Mouse (Mus musculus) erythroblast, embryonic 14.5 days (primary cell): ENCODE measurements around the gene Mogat2. TPM values are rescaled to one million over a fixed set of nuclear protein-coding genes. Genes with fewer than 3 reads are reported as not detected.

ENCODE experiments used
- H3K27me3 ChIP-seq: 2 replicates; pipeline ENCODE4 v1.6.1; 2012; ENCODE audit warnings: inconsistent platforms; ENCODE audit not compliant: control insufficient read depth
- H3K36me3 ChIP-seq: 2 replicates; pipeline ENCODE4 v1.6.1; 2012; ENCODE audit warnings: mild to moderate bottlenecking, inconsistent platforms; ENCODE audit not compliant: control insufficient read depth
- H3K4me1 ChIP-seq: 2 replicates; pipeline ENCODE4 v1.6.1; 2012; ENCODE audit warnings: inconsistent platforms; ENCODE audit not compliant: control insufficient read depth
- H3K4me3 ChIP-seq: replicated peaks from 2 replicates; pipeline ENCODE3; 2012; ENCODE audit warnings: moderate library complexity, mild to moderate bottlenecking, inconsistent platforms
- H3K9me3 ChIP-seq: 2 replicates; pipeline ENCODE4 v1.6.1; 2012; ENCODE audit warnings: low read length, inconsistent platforms, mixed read lengths; ENCODE audit not compliant: control insufficient read depth
- GATA1 ChIP-seq: IDR thresholded peaks from 2 replicates; pipeline ENCODE4 v1.6.1; 2012; ENCODE audit warnings: low read length, inconsistent platforms, mixed read lengths
- TAL1 ChIP-seq: IDR thresholded peaks from 3 replicates; pipeline ENCODE4 v1.6.1; 2012; ENCODE audit warnings: low read length, inconsistent platforms, mixed read lengths
- polyA plus RNA-seq: library from polyadenylated mRNA; stranded (reverse); fragments of >175 nt; gene quantifications from 2 replicates; pipeline ENCODE4 v1.2.3, GENCODE M21; 2012

The Mogat2 gene
- polyA plus RNA-seq, 1 experiment, result not detected

- Histone ChIP-seq H3K4me3 (no peak overlapping the region), H3K27me3 (no peaks in the 10 kb centered on the region), H3K36me3 (no peaks in the 10 kb centered on the region), H3K4me1 (no peaks in the 10 kb centered on the region), H3K9me3 (no peaks in the 10 kb centered on the region)
- TF ChIP-seq GATA1, result no peak
- TF ChIP-seq TAL1, result no peak
Observed at GRCm38 (mm10) chr7:99213056-99213455, 25.4 kb downstream of the Mogat2 start.

- Histone ChIP-seq H3K4me3 (no peak overlapping the region), H3K4me1 (no peaks in the 10 kb centered on the region), H3K36me3 (no peaks in the 10 kb centered on the region), H3K27me3 (no peaks in the 10 kb centered on the region), H3K9me3 (no peaks in the 10 kb centered on the region)
- TF ChIP-seq GATA1, result no peak
- no peak for TF ChIP-seq TAL1
Observed at GRCm38 (mm10) chr7:99208704-99209103, 29.7 kb downstream of the Mogat2 start.

- H3K4me1 ChIP-seq, result no peaks in the 10 kb centered on the region
- H3K4me3 ChIP-seq, result no peak overlapping the region
- no peaks in the 10 kb centered on the region for H3K27me3 ChIP-seq
- no peaks in the 10 kb centered on the region for H3K9me3 ChIP-seq
- no peak for TF ChIP-seq GATA1
- TF ChIP-seq TAL1, result no peak
- H3K36me3 ChIP-seq, result no peaks in the 10 kb centered on the region
Observed at GRCm38 (mm10) chr7:99206364-99206763, 32.1 kb downstream of the Mogat2 start.

- TF ChIP-seq TAL1 (no peak), GATA1 (no peak)
- H3K4me3 ChIP-seq, result no peak overlapping the region
Observed at GRCm38 (mm10) chr7:99202163-99202562, 36.3 kb downstream of the Mogat2 start.

GRCm38 (mm10) chr7:99200290-99200689, 38.1 kb downstream of the Mogat2 start:
- no peak overlapping the region for H3K4me3 ChIP-seq

More at GRCm38 (mm10) chr7:99202163-99202562, 36.3 kb downstream of the Mogat2 start:
- Histone ChIP-seq H3K36me3 (no peaks in the 10 kb centered on the region), H3K9me3 (no peaks in the 10 kb centered on the region), H3K4me1 (no peaks in the 10 kb centered on the region), H3K27me3 (no peaks in the 10 kb centered on the region)

GRCm38 (mm10) chr7:99199451-99200175, 38.8 kb downstream of the Mogat2 start:
- no peaks in the 10 kb centered on the region for H3K9me3 ChIP-seq
- H3K27me3 ChIP-seq, result no peaks in the 10 kb centered on the region
- H3K36me3 ChIP-seq, result no peaks in the 10 kb centered on the region
- TF ChIP-seq GATA1, result no peak
- no peak for TF ChIP-seq TAL1
- H3K4me1 ChIP-seq, result no peaks in the 10 kb centered on the region
- no peak overlapping the region for H3K4me3 ChIP-seq

More at GRCm38 (mm10) chr7:99200290-99200689, 38.1 kb downstream of the Mogat2 start:
- Histone ChIP-seq H3K36me3 (no peaks in the 10 kb centered on the region), H3K9me3 (no peaks in the 10 kb centered on the region), H3K4me1 (no peaks in the 10 kb centered on the region), H3K27me3 (no peaks in the 10 kb centered on the region)
- TF ChIP-seq GATA1 (no peak), TAL1 (no peak)

- no peaks in the 10 kb centered on the region for H3K27me3 ChIP-seq
- H3K4me1 ChIP-seq, result no peaks in the 10 kb centered on the region
- no peaks in the 10 kb centered on the region for H3K9me3 ChIP-seq
- no peaks in the 10 kb centered on the region for H3K36me3 ChIP-seq
- TF ChIP-seq GATA1, result no peak
- no peak for TF ChIP-seq TAL1
- H3K4me3 ChIP-seq, result no peak overlapping the region
Observed at GRCm38 (mm10) chr7:99198811-99199210, 39.6 kb downstream of the Mogat2 start.

GRCm38 (mm10) chr7:99194511-99194910, 43.9 kb downstream of the Mogat2 start:
- no peaks in the 10 kb centered on the region for H3K27me3 ChIP-seq

GRCm38 (mm10) chr7:99193926-99194325, 44.5 kb downstream of the Mogat2 start:
- Histone ChIP-seq H3K9me3 (no peaks in the 10 kb centered on the region), H3K27me3 (no peaks in the 10 kb centered on the region), H3K4me3 (no peak overlapping the region), H3K4me1 (no peaks in the 10 kb centered on the region), H3K36me3 (no peaks in the 10 kb centered on the region)
- TF ChIP-seq TAL1 (no peak), GATA1 (no peak)

More at GRCm38 (mm10) chr7:99194511-99194910, 43.9 kb downstream of the Mogat2 start:
- Histone ChIP-seq H3K4me3 (no peak overlapping the region), H3K4me1 (no peaks in the 10 kb centered on the region), H3K36me3 (no peaks in the 10 kb centered on the region), H3K9me3 (no peaks in the 10 kb centered on the region)
- TF ChIP-seq TAL1 (no peak), GATA1 (no peak)
